Mouse (Mus musculus): ENCODE measurements around the gene Bcl2l13. TPM values are rescaled to one million over a fixed set of nuclear protein-coding genes. Genes with fewer than 3 reads are reported as not detected.
A peak's percentile ranks its signal among the peaks of the same experiment; 100 is the strongest.
"Not testable (repeated sequence)": the region's sequence is repeated elsewhere in the genome, so short reads cannot be mapped to it uniquely, and the experiment has no call there.

Bcl2l13 gene
- total RNA-seq (2021) = 10 to 100 TPM; 41.8 to 44.5 TPM
- long read RNA-seq, experiment 1, full-length matches to known transcripts = 20 of 32 reads
- long read RNA-seq, experiment 1, partial matches to known transcripts = 7 of 32 reads
- long read RNA-seq, experiment 1, other reads (novel, unspliced or antisense) = 5 of 32 reads
- long read RNA-seq, experiment 2, full-length matches to known transcripts = 29 of 43 reads
- long read RNA-seq, experiment 2, partial matches to known transcripts = 8 of 43 reads
- long read RNA-seq, experiment 2, other reads (novel, unspliced or antisense) = 6 of 43 reads

DNA sequence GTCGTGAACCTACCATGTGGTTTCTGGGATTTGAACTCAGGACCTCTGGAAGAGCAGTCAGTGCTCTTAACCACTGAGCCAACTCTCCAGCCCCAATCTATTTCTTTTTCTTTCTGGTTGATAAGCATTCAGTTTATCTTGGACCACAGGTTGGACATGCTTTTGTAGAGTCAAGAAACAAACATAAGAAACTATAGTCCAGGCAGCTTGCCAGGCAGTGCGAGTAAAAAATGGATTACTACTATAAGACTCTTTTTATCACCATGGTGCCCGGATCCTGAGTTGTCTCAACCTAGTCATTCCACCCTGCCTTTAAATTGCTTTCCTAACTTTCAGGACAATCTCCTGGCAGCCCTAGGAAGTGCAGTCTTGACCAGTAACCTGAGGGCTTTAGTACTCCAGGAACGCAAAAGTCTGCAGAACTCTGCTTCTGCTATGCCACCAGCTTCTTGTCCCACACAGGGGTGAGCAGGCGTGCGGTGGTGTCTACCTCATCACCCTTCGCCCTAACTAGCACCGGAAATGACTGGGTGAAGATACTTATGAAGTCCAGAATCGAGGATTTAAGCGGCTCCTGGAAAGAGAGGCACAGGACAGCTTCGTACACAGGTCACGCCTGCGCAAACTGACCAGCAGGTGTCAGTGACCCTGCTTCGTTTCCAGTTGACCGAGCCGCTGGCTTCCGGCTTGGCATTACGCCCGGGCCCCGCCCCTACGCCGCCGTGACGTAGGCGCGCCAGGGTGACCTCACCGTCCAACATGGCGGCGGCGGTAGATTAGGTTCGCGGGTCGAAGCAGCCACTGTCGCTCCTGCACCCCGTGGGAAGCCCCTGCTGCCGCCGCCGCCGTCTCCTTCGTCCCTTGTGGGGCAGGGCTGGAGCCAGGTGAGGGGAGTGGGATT, at the start of gene Bcl2l13:
Gene Bcl2l13, plus strand, starts transcription at position 739 of the 901 bp plus-strand sequence.
- intact Hi-C loops (cut with DNase I) = no loop called here
- peak; percentile 92 to 93 for DNase-seq (ENCODE audit: low spot score in 2 of 2)

- DNase-seq (ENCODE audit: low spot score in 2 of 2) = no peak
- intact Hi-C loops (cut with DNase I) = no loop called here
These were observed 47.9 kb upstream of the Bcl2l13 start for GRCm38 (mm10) chr6:120788068-120788607.

GRCm38 (mm10) chr6:120788904-120789303, 47.1 kb upstream of the Bcl2l13 start:
- intact Hi-C loops (cut with DNase I) = no loop called here

GRCm38 (mm10) chr6:120790153-120790552, 45.9 kb upstream of the Bcl2l13 start:
- intact Hi-C loops (cut with DNase I) = no loop called here
- no peak for DNase-seq (ENCODE audit: low spot score in 2 of 2)

More at GRCm38 (mm10) chr6:120788904-120789303, 47.1 kb upstream of the Bcl2l13 start:
- DNase-seq (ENCODE audit: low spot score in 2 of 2) = no peak

DNA sequence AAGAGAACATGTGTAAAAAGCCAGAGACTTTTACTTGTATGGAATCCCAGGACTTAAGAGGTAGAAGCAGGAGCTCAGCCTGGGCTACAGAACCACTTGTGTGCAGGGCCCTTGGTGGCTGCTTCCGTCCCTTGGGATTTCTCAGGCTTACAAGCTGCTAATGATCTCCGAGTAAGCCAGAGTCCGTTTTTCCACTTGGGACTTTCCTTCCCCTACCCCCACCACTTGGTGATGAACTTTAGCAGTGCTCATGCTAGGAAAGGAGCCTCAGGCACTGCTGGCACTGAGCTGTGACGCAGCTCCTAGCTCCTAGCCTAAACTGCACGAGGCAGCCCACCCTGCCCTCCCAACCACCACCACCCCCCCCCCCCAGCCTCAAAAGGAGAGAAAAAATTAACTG, 45.3 kb upstream of the Bcl2l13 start:
- intact Hi-C loops (cut with DNase I) = no loop called here
- no peak for DNase-seq (ENCODE audit: low spot score in 2 of 2)

GRCm38 (mm10) chr6:120792947-120793346, 43.1 kb upstream of the Bcl2l13 start:
- DNase-seq (ENCODE audit: low spot score in 2 of 2) = peak in 1 of 2 experiments; percentile 27
- intact Hi-C loops (cut with DNase I) = no loop called here

- no peak for DNase-seq (ENCODE audit: low spot score in 2 of 2)
- intact Hi-C loops (cut with DNase I) = no loop called here
These were observed 40.5 kb upstream of the Bcl2l13 start for GRCm38 (mm10) chr6:120795422-120796086.

DNA sequence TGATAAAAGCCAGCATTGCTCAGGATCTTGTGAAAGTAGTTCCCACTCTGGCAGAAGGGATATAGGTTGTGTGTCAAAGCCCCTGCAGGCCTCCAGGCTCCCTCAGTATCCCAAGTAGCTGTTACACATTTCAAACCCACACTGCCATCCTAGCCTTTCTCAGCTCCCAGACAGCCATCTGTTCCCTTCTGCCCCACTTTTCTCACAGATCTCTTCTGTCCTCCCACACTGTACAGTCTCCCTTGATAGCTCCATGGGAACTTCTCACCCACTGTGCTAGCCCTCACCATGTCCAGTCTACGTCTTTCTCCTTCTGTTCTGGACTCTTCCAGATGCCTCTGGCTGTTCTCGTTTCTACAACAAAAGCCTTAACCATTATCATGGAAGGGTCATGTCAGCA, 39.9 kb upstream of the Bcl2l13 start:
- intact Hi-C loops (cut with DNase I) = no loop called here
- DNase-seq (ENCODE audit: low spot score in 2 of 2) = peak; percentile 47 to 60

GRCm38 (mm10) chr6:120798019-120798418, 38.0 kb upstream of the Bcl2l13 start:
- no peak for DNase-seq (ENCODE audit: low spot score in 2 of 2)
- intact Hi-C loops (cut with DNase I) = no loop called here

- intact Hi-C loops (cut with DNase I) = no loop called here
These were observed 37.1 kb upstream of the Bcl2l13 start for GRCm38 (mm10) chr6:120798905-120799304.

DNA sequence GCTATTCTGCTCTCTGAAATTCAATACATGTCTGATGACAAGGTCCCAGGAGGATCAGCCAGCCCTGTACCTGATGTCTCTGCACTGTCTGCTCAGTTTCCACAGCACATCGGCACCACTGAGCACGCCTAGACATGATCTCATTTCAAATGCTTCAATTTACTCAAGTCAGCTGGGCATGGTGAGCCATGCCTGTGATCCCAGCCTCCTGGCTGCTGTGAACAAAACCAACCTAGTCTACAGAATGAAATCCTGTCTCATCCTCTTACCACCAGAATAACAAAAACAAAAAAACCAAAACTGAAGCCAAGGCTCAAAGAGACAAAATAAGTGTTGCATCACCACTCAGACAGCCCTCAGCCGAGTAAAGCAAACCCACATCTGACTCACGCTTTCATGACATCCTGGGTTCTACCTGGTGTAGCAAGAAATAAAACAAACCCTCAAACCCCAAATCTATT, 36.4 kb upstream of the Bcl2l13 start:
- intact Hi-C loops (cut with DNase I) = no loop called here
- DNase-seq (ENCODE audit: low spot score in 2 of 2) = no peak

More at GRCm38 (mm10) chr6:120798905-120799304, 37.1 kb upstream of the Bcl2l13 start:
- DNase-seq (ENCODE audit: low spot score in 2 of 2) = no peak

- no peak for DNase-seq (ENCODE audit: low spot score in 2 of 2)
- intact Hi-C loops (cut with DNase I) = no loop called here
These were observed 28.8 kb upstream of the Bcl2l13 start for GRCm38 (mm10) chr6:120806999-120807737.

DNA sequence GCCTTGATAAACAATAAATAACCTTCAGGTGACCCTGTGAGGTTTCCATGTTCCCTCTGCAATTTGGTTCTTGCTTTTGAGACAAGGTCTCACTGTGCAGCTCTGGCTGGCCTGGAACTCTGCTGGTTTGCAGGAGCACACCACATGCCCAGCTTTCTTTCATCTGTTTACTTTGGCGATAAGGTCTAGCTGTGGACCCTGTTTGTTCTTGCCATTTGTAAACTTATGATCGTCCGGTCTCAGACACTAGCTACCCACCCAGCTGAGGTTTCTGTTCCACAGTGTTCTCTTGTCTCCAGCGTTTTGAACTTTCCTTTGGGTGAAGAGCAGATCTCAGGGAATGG, 28.3 kb upstream of the Bcl2l13 start:
- intact Hi-C loops (cut with DNase I) = no loop called here
- no peak for DNase-seq (ENCODE audit: low spot score in 2 of 2)

DNA sequence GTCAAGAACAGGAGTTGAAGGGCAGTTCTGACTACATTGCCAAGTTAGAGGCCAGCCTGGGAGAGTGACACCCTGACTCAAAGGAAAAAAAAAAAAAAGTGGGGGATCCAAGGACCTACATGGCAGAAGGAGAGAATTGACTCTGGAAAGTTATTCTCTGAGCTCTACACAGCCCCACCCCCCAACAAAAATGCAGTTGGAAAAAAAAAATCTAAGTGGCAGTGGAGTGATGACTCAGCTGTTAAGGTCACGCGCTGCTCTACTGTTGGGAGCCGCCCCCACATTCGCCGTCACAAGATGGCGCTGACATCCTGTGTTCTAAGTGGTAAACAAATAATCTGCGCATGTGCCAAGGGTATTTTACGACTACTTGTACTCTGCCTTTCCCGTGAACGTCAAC, 24.0 kb upstream of the Bcl2l13 start:
- intact Hi-C loops (cut with DNase I); DNase-seq (ENCODE audit: low spot score in 2 of 2): not testable (repeated sequence)

DNA sequence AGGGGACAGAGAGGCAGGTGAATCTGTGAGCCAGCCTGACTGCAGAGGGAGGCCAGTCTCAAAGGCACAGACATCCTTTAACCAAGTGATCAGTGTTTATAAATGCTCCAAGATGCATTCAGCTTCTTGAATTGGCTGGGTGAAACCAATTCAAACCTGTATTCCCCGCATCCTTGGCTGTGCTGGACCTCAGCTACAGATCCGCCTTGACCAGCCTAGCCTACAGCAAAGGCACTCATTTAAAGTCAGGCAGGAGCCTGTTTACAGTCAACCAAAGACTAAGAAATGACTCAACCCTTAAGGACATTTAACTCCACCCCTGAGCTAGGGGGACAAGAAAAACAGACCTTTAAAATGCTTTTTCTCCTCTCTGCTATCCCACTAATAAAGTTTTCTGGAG, 16.7 kb upstream of the Bcl2l13 start:
- intact Hi-C loops (cut with DNase I) = no loop called here
- no peak for DNase-seq (ENCODE audit: low spot score in 2 of 2)

DNA sequence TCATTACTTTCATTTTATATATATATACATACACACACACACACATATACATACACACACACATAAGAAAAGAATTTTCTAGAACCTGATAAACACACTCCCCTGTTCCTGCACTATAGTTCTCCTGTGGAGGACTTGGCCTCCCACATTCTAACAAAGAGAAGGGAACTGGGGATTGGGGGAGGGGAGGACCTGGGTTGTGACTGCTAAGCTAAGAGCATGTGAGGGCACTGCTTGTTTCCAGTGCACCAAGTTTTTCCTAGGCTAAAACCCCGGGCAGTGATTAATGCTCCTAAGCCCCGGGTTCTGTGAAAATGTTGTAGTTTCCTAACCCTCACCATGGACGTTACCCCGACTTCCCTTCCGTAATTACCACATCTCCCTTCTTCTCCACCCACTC, 15.9 kb upstream of the Bcl2l13 start:
- intact Hi-C loops (cut with DNase I) = no loop called here
- no peak for DNase-seq (ENCODE audit: low spot score in 2 of 2)

DNA sequence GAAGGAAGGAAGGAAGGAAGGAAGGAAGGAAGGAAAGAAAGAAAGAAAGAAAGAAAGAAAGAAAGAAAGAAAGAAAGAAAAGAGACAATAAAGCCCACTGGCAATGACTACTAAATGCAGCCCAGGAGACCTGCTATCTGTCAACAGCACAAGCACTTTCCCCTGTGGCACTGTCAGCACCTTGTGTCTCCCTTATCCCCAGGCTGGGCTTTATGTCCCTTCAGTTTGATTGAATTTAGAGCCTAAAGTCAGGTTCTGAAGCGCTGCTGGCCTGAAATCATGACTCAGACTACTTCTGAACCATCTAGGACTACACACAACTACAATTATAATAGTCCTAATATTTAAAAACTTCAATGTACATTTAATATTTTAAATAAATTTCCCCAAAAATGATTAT, 15.1 kb upstream of the Bcl2l13 start:
- intact Hi-C loops (cut with DNase I) = no loop called here
- DNase-seq (ENCODE audit: low spot score in 2 of 2) = no peak

GRCm38 (mm10) chr6:120821715-120822114, 14.3 kb upstream of the Bcl2l13 start:
- intact Hi-C loops (cut with DNase I) = no loop called here

DNA sequence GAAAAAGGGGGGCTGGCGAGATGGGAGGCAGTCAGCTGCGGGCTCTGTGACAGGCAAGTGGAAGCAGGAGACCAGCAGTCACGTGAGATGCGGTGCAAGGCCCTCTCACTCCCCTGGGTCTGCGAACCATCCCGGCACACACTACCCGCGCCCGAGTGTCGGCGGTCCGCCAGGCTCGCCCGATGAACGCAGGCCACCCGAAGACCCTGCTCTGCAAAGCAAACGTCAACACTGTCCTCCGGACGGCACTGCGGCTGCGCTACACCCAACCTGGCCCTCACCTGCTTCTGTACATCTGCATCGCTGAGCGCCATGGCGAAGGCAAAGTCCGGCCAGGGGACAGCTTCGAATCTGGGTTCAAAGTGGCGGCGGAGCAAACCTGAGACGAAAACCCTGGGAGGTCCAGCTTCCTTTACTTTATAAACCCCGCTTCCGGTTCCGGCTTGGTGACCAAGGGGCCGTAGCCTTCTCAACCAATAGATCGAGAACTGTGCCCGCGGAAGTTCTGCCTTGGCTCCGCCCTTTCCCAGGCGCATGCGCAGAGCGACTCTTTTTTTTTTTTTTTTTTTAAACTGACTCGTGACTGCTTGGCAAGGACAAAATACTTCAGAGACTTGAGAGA, 13.6 kb upstream of the Bcl2l13 start, which contains the start of gene Atp6v1e1:
Gene Atp6v1e1, minus strand, starts transcription at position 487 of the 622 bp plus-strand sequence.
- DNase-seq (ENCODE audit: low spot score in 2 of 2) = peak; percentile 93 to 95
- intact Hi-C loops (cut with DNase I) = no loop called here

More at GRCm38 (mm10) chr6:120821715-120822114, 14.3 kb upstream of the Bcl2l13 start:
- DNase-seq (ENCODE audit: low spot score in 2 of 2) = no peak

Measured in left cerebral cortex, postnatal 14 days (tissue).